Mouse (Mus musculus): ENCODE measurements around the gene Asb6. TPM values are rescaled to one million over a fixed set of nuclear protein-coding genes. Genes with fewer than 3 reads are reported as not detected.

The Asb6 gene
- polyA plus RNA-seq, 1 experiment from 2014 or later: 28.0 TPM

DNA sequence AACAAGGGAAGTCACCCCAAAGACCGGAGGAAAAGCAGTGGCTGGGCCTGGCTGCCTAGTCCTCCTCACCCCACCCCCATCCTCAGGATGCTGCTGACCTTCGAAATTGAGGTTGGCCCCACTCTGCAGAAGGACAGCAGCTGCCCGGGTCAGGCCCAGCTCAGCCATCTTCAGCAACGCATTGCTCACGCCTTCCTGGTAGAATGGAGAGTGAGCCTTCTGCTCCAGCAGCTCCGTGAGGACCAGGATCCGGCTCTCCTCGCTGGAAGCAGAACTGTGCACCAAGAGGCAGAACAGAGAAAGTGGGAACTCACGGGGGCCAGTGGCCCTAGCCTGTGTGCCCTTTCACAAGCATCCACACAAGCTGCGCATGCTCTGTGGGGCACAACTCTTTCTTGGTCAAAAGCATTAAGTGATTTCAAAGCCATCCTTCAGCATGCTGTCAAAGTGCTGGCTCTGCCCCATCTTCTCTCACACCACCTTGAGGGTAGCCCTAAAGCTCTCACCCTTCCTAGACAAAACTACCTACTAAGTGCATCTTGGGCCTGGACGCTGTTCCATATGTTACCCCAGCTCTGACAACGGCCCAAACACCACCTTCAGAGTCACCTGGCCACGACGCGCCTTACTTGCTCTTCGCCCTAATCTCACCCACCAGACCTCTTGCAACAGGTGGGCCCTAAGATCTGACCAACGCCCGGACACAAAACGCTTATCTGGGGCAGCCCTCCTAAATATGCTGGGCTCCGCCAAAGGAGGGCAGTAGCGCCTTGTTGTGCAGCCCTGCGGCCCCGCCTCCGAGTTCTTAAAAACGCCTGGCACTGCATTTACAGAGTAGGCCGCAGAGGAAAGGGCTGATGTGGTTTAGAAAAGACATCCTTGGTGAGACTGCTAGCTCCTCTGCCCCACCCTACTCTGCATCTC, 3.0 kb downstream of the Asb6 start:
- H3K4me2 ChIP-seq (ENCODE audit: low read depth, low read length): peak overlapping the region; percentile 94
- peak overlapping the region; percentile 98 for H3K4me3 ChIP-seq (replicated peaks; ENCODE audit: low read length)
- H3K4me1 ChIP-seq (ENCODE audit: control insufficient read depth, insufficient read depth, low read length): peaks cover 26% of the 10 kb centered on the region
- WGBS: 29% methylated on average over 26 of the region's 26 CpGs
- no peaks in the 10 kb centered on the region for H3K9me3 ChIP-seq (replicated peaks; ENCODE audit: control insufficient read depth, low read length)
- peaks cover 26% of the 10 kb centered on the region for H3K36me3 ChIP-seq (ENCODE audit: control insufficient read depth, insufficient read depth, low read length)
- no peaks in the 10 kb centered on the region for H3K27me3 ChIP-seq (ENCODE audit: control insufficient read depth, insufficient read depth, low read length)
- peak overlapping the region; percentile 89 for H3K9ac ChIP-seq (ENCODE audit: low read length)
- no peak for ATAC-seq (ENCODE audit: insufficient read depth, low FRiP score)
- peak overlapping the region; percentile 71 for H3K27ac ChIP-seq (ENCODE audit: low read length)

DNA sequence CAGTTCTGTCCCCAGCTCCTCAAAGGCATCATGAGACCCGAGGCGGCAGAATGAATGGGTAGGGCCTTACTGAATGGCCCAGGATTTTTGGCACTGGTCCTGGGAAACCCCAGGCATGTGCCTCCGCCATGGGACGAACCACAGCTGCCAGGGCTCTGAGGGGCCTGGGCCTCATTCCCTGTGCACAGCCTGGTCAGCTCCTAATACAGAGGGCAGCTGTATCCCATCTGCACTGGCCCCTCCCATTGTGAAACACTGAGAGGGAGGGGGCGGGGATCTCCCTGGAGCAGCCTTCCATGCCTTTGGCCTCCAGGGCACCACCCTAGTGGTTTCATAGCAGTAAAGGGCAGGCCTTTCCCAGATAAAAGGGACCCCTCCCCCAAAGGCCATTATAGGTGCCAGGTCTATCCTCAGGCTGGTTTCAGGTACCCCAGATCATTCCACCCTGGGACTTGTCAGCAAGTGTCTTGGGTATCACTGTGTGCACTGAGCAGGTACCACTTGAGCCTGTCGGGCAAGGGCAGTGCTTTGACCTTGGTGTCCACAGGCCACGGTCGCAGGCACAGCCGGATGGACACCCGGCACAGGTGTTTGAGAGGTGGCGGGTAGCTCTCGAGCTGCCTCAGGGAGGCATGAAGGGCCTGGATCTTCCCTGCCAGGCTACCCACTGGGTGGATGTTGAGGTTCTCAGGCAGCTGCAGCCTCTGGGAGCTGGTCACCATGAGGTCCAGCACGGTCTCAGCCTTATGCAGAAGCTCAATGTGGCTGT, 6.6 kb downstream of the Asb6 start:
- Histone ChIP-seq H3K4me1 (ENCODE audit: control insufficient read depth, insufficient read depth, low read length) (peaks cover 26% of the 10 kb centered on the region), H3K27me3 (ENCODE audit: control insufficient read depth, insufficient read depth, low read length) (no peaks in the 10 kb centered on the region), H3K9me3 (replicated peaks; ENCODE audit: control insufficient read depth, low read length) (peaks cover 5% of the 10 kb centered on the region; the same call in 1 of the 2 replicates), H3K36me3 (ENCODE audit: control insufficient read depth, insufficient read depth, low read length) (peaks cover 47% of the 10 kb centered on the region), H3K4me2 (ENCODE audit: low read depth, low read length) (no peak overlapping the region), H3K27ac (ENCODE audit: low read length) (peak overlapping the region; percentile 76), H3K9ac (ENCODE audit: low read length) (peak overlapping the region; percentile 35), H3K4me3 (replicated peaks; ENCODE audit: low read length) (no peak overlapping the region)
- WGBS: 58% methylated on average over 13 of the region's 13 CpGs
- ATAC-seq (ENCODE audit: insufficient read depth, low FRiP score): peak; percentile 78

DNA sequence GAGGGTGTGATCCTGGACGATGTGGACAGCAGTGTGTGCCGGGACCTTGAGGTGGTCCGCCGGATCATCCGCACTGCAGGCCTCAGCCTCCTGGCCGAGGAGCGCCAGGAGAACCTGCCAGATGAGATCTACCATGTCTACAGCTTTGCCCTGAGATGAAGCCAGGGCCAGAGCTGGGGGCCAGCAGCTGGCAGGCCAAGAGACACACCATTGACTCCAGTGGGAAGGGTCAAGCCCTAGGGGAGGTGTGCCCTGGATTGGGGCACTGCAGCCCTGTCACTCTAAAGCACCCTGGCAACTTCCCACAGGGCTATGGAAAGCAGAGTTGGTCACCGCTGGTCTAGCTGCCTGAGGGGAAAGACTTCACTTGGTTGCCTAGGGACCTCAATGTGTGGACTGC, 7.7 kb downstream of the Asb6 start:
- no peak overlapping the region for H3K4me3 ChIP-seq (replicated peaks; ENCODE audit: low read length)
- H3K9ac ChIP-seq (ENCODE audit: low read length): no peak overlapping the region
- peaks cover 5% of the 10 kb centered on the region; the same call in 1 of the 2 replicates for H3K9me3 ChIP-seq (replicated peaks; ENCODE audit: control insufficient read depth, low read length)
- peaks cover 47% of the 10 kb centered on the region for H3K36me3 ChIP-seq (ENCODE audit: control insufficient read depth, insufficient read depth, low read length)
- peaks cover 24% of the 10 kb centered on the region for H3K4me1 ChIP-seq (ENCODE audit: control insufficient read depth, insufficient read depth, low read length)
- no peaks in the 10 kb centered on the region for H3K27me3 ChIP-seq (ENCODE audit: control insufficient read depth, insufficient read depth, low read length)
- peak overlapping the region; percentile 76 for H3K27ac ChIP-seq (ENCODE audit: low read length)
- ATAC-seq (ENCODE audit: insufficient read depth, low FRiP score): no peak
- H3K4me2 ChIP-seq (ENCODE audit: low read depth, low read length): no peak overlapping the region
- WGBS: 87% methylated on average over 8 of the region's 8 CpGs

- no peaks in the 10 kb centered on the region for H3K27me3 ChIP-seq (ENCODE audit: control insufficient read depth, insufficient read depth, low read length)
- WGBS: 97% methylated on average over 3 of the region's 3 CpGs
- H3K4me1 ChIP-seq (ENCODE audit: control insufficient read depth, insufficient read depth, low read length): peaks cover 14% of the 10 kb centered on the region
- no peak overlapping the region for H3K9ac ChIP-seq (ENCODE audit: low read length)
- ATAC-seq (ENCODE audit: insufficient read depth, low FRiP score): no peak
- no peak overlapping the region for H3K4me3 ChIP-seq (replicated peaks; ENCODE audit: low read length)
- peaks cover 5% of the 10 kb centered on the region; the same call in 1 of the 2 replicates for H3K9me3 ChIP-seq (replicated peaks; ENCODE audit: control insufficient read depth, low read length)
- H3K36me3 ChIP-seq (ENCODE audit: control insufficient read depth, insufficient read depth, low read length): peaks cover 51% of the 10 kb centered on the region
- no peak overlapping the region for H3K4me2 ChIP-seq (ENCODE audit: low read depth, low read length)
- H3K27ac ChIP-seq (ENCODE audit: low read length): no peak overlapping the region
Measured at GRCm38 (mm10) chr2:30821073-30821472, 9.1 kb downstream of the Asb6 start.

- peaks cover 5% of the 10 kb centered on the region; the same call in 1 of the 2 replicates for H3K9me3 ChIP-seq (replicated peaks; ENCODE audit: control insufficient read depth, low read length)
- peaks cover 14% of the 10 kb centered on the region for H3K4me1 ChIP-seq (ENCODE audit: control insufficient read depth, insufficient read depth, low read length)
Measured at GRCm38 (mm10) chr2:30819873-30820272, 10.3 kb downstream of the Asb6 start.

GRCm38 (mm10) chr2:30816383-30816782, 13.8 kb downstream of the Asb6 start:
- WGBS: 91% methylated on average over 1 of the region's 1 CpGs
- Histone ChIP-seq H3K27ac (ENCODE audit: low read length) (no peak overlapping the region), H3K4me2 (ENCODE audit: low read depth, low read length) (no peak overlapping the region), H3K4me3 (replicated peaks; ENCODE audit: low read length) (no peak overlapping the region), H3K4me1 (ENCODE audit: control insufficient read depth, insufficient read depth, low read length) (no peaks in the 10 kb centered on the region), H3K36me3 (ENCODE audit: control insufficient read depth, insufficient read depth, low read length) (peaks cover 35% of the 10 kb centered on the region), H3K9ac (ENCODE audit: low read length) (no peak overlapping the region), H3K9me3 (replicated peaks; ENCODE audit: control insufficient read depth, low read length) (peaks cover 5% of the 10 kb centered on the region; the same call in 1 of the 2 replicates), H3K27me3 (ENCODE audit: control insufficient read depth, insufficient read depth, low read length) (no peaks in the 10 kb centered on the region)
- no peak for ATAC-seq (ENCODE audit: insufficient read depth, low FRiP score)

More at GRCm38 (mm10) chr2:30819873-30820272, 10.3 kb downstream of the Asb6 start:
- no peak overlapping the region for H3K9ac ChIP-seq (ENCODE audit: low read length)
- H3K36me3 ChIP-seq (ENCODE audit: control insufficient read depth, insufficient read depth, low read length): peaks cover 57% of the 10 kb centered on the region
- 92% methylated on average over 5 of the region's 5 CpGs for WGBS
- no peaks in the 10 kb centered on the region for H3K27me3 ChIP-seq (ENCODE audit: control insufficient read depth, insufficient read depth, low read length)
- no peak for ATAC-seq (ENCODE audit: insufficient read depth, low FRiP score)
- H3K27ac ChIP-seq (ENCODE audit: low read length): no peak overlapping the region
- H3K4me2 ChIP-seq (ENCODE audit: low read depth, low read length): no peak overlapping the region
- H3K4me3 ChIP-seq (replicated peaks; ENCODE audit: low read length): no peak overlapping the region

- Histone ChIP-seq H3K4me1 (ENCODE audit: control insufficient read depth, insufficient read depth, low read length) (peaks cover 10% of the 10 kb centered on the region; the same call in 1 of the 2 replicates), H3K4me2 (ENCODE audit: low read depth, low read length) (no peak overlapping the region)
- WGBS: 80% methylated on average over 7 of the region's 7 CpGs
Measured at GRCm38 (mm10) chr2:30810573-30810972, 19.6 kb downstream of the Asb6 start.

DNA sequence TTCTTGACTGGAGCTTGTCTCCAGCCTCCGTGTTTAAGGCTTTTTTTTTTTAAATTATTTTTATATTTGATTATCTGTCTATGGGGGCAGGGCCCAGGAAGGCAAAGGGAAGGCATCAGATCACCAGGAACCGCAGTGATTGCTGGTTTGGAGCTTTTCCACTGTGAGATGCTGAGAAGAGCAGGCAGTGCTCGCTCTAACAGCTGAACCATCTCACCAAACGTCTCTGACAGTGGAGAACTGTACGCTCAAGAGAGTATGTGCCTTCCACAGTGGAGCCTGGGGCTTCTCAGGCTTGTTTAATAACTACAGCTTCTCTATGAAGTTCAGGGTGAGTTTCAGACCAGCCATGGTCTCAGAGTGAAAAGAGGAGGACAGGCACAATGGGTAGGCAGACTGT, 20.6 kb downstream of the Asb6 start:
- WGBS: 54% methylated on average over 5 of the region's 5 CpGs
- ATAC-seq (ENCODE audit: insufficient read depth, low FRiP score): no peak
- H3K36me3 ChIP-seq (ENCODE audit: control insufficient read depth, insufficient read depth, low read length): peaks cover 6% of the 10 kb centered on the region; the same call in 1 of the 2 replicates
- H3K27me3 ChIP-seq (ENCODE audit: control insufficient read depth, insufficient read depth, low read length): no peaks in the 10 kb centered on the region
- H3K27ac ChIP-seq (ENCODE audit: low read length): no peak overlapping the region
- no peaks in the 10 kb centered on the region for H3K9me3 ChIP-seq (replicated peaks; ENCODE audit: control insufficient read depth, low read length)
- H3K9ac ChIP-seq (ENCODE audit: low read length): peak overlapping the region; percentile 31; the same call in 1 of the 2 replicates
- H3K4me1 ChIP-seq (ENCODE audit: control insufficient read depth, insufficient read depth, low read length): peaks cover 10% of the 10 kb centered on the region; the same call in 1 of the 2 replicates
- H3K4me3 ChIP-seq (replicated peaks; ENCODE audit: low read length): 0 out of 2 replicates have a peak overlapping the region, but pooled peaks have one; percentile 12
- H3K4me2 ChIP-seq (ENCODE audit: low read depth, low read length): peak overlapping the region; percentile 26; the same call in 1 of the 2 replicates

More at GRCm38 (mm10) chr2:30810573-30810972, 19.6 kb downstream of the Asb6 start:
- ATAC-seq (ENCODE audit: insufficient read depth, low FRiP score): no peak
- H3K9me3 ChIP-seq (replicated peaks; ENCODE audit: control insufficient read depth, low read length): no peaks in the 10 kb centered on the region
- peak overlapping the region; percentile 28; the same call in 1 of the 2 replicates for H3K9ac ChIP-seq (ENCODE audit: low read length)
- H3K4me3 ChIP-seq (replicated peaks; ENCODE audit: low read length): no peak overlapping the region
- H3K27ac ChIP-seq (ENCODE audit: low read length): no peak overlapping the region
- H3K36me3 ChIP-seq (ENCODE audit: control insufficient read depth, insufficient read depth, low read length): peaks cover 9% of the 10 kb centered on the region; the same call in 1 of the 2 replicates
- no peaks in the 10 kb centered on the region for H3K27me3 ChIP-seq (ENCODE audit: control insufficient read depth, insufficient read depth, low read length)

Measured in stomach, embryonic 16.5 days (tissue).